Mouse (Mus musculus) thymus, adult 2 months (tissue): ENCODE data around the gene Pafah2.

Source experiments
- CTCF ChIP-seq: fragments of 200-500 bp; IDR thresholded peaks from 2 replicates; pipeline ENCODE4 v1.5.1; 2012; ENCODE audit warnings: mild to moderate bottlenecking, control low read depth, low read length, moderate library complexity, borderline replicate concordance; ENCODE audit not compliant: control insufficient read depth, poor library complexity, insufficient read depth; ENCODE audit errors: extremely low read depth
- POLR2A ChIP-seq: fragments of 200-500 bp; IDR thresholded peaks from 2 replicates; pipeline ENCODE4 v1.6.1; 2012; ENCODE audit warnings: mild to moderate bottlenecking, low read length, control low read depth, moderate library complexity; ENCODE audit not compliant: control insufficient read depth, poor library complexity, insufficient read depth; ENCODE audit errors: extremely low read depth

- TF ChIP-seq CTCF (no peak), POLR2A (no peak)
Measured at GRCm38 (mm10) chr4:134397732-134398131, 1.6 kb downstream of the Pafah2 start.
